Mouse (Mus musculus) heart, postnatal 0 days (tissue): ENCODE data around the gene Agpat3.

Experiments
- CTCF ChIP-seq: IDR thresholded peaks from 2 replicates; pipeline ENCODE4 v1.5.1; 2016; ENCODE audit warnings: antibody characterized with exemption, control low read depth, low read depth
- EP300 ChIP-seq: IDR thresholded peaks from 2 replicates; pipeline ENCODE4 v1.6.1; 2016; ENCODE audit warnings: antibody characterized with exemption, low read depth

DNA sequence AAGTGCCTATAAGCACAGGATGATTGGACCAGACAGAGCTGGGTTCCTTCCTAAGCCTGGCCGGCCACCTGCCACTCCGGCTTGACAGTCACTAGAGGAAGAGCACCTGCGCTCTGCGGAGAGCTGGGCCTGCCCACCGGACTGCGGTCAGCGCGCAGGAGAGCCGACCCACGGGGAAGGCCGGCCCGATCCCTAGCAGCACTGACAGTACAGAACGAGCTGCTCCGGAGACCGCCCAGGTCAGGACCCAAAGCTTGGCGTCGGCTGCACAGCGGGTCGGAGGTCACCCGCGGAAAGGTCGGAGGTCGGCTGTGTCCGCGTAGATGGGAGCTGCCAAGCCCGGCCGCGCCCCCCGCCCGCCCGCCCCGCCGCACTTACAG, 108.2 kb downstream of the Agpat3 start:
- TF ChIP-seq CTCF (no peak), EP300 (no peak)
